Mouse (Mus musculus): ENCODE data around the gene Cntnap1.

DNA sequence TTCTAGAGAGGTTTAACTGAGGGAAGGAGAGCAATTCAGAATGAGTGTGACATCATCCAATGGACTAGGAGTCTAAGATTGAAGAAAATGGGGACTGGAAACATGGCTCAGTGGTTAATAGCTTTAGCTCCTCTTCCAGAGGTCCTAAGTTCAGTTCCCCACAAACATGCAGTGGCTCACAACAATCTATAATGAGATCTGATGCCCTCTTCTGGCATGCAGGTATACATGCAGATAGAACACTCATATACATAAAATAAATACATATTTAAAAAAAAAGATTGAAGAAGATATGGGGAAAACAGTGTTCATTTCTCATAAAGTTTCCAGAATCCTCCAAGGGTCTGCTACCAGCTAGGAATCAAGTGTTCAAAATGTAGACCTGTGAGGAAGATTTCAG is 65.1 kb downstream of the Cntnap1 start:
- TF ChIP-seq CTCF (IDR thresholded peaks at IDR 0.05; ENCODE audit: extremely low read depth, insufficient read depth, low read length) (no peak), POLR2A (IDR thresholded peaks at IDR 0.05; ENCODE audit: extremely low read depth, insufficient read depth, low read length) (no peak)
